Mouse (Mus musculus): Measurements from ENCODE around the gene Hist1h1d.

- TF ChIP-seq CTCF (IDR thresholded peaks at IDR 0.05), result no peak
- no peak for TF ChIP-seq POLR2A (IDR thresholded peaks at IDR 0.05; ENCODE audit: insufficient read depth, low read depth, low read length)
These were observed 38.1 kb downstream of the Hist1h1d start for GRCm38 (mm10) chr13:23591206-23591605.
